Mouse (Mus musculus) embryonic fibroblast, embryonic 13.5 days (primary cell): ENCODE results near the gene 4430402I18Rik.

ENCODE experiments used
- CTCF ChIP-seq: IDR thresholded peaks from 2 replicates; pipeline ENCODE4 v1.5.1; 2011; ENCODE audit warnings: mild to moderate bottlenecking, control low read depth, low read length, moderate library complexity, borderline replicate concordance; ENCODE audit not compliant: insufficient read depth
- POLR2A ChIP-seq: IDR thresholded peaks from 2 replicates; pipeline ENCODE4 v1.6.1; 2011; ENCODE audit warnings: low read depth, mild to moderate bottlenecking, control low read depth, low read length, moderate library complexity

- TF ChIP-seq CTCF: no peak
- TF ChIP-seq POLR2A: no peak
Observed at GRCm38 (mm10) chr19:28947311-28947710, 20.3 kb downstream of the 4430402I18Rik start.
